Mouse (Mus musculus) hindbrain, embryonic 10.5 days (tissue): ENCODE results near the gene Edc4. TPM values are rescaled to one million over a fixed set of nuclear protein-coding genes. Genes with fewer than 3 reads are reported as not detected.

Source experiments
- DNase-seq: peaks from one replicate; pipeline ENCODE4 v3.0.0-alpha.2; 2017; ENCODE audit warnings: low spot score
- H3K27ac ChIP-seq: fragments of 300-500 bp; sonication (generic); 2 replicates; pipeline ENCODE4 v1.5.1; 2016; ENCODE audit warnings: mild to moderate bottlenecking, moderate library complexity
- H3K27me3 ChIP-seq: fragments of 300-500 bp; sonication (generic); 2 replicates; pipeline ENCODE4 v1.6.1; 2016; ENCODE audit warnings: mild to moderate bottlenecking; ENCODE audit not compliant: poor library complexity, insufficient read depth, severe bottlenecking
- H3K36me3 ChIP-seq: fragments of 300-500 bp; sonication (generic); 2 replicates; pipeline ENCODE4 v1.6.1; 2016; ENCODE audit warnings: mild to moderate bottlenecking, moderate library complexity
- H3K4me1 ChIP-seq: fragments of 300-500 bp; sonication (generic); replicated peaks from 2 replicates; pipeline ENCODE4 v1.6.1; 2016; ENCODE audit warnings: mild to moderate bottlenecking
- H3K4me3 ChIP-seq: fragments of 300-500 bp; sonication (generic); 2 replicates; pipeline ENCODE4 v1.5.1; 2016; ENCODE audit warnings: mild to moderate bottlenecking, moderate library complexity
- H3K9me3 ChIP-seq: fragments of 300-500 bp; sonication (generic); 2 replicates; pipeline ENCODE4 v1.6.1; 2016; ENCODE audit warnings: mild to moderate bottlenecking, moderate library complexity
- WGBS: fragments of 180-500 bp; shearing (Covaris S2); methylation state at CpG from one replicate; pipeline ENCODE4 v1.1.7; 2016; 5-methylcytosine and 5-hydroxymethylcytosine counted together
- polyA plus RNA-seq: library from polyadenylated mRNA; unstranded; fragments of >200 nt; fragmentation: Nextera tagmentation; extraction: Ambion mirVana; gene quantifications from 2 replicates; pipeline ENCODE4 v1.2.1, GENCODE M21; 2016

Edc4 gene
- polyA plus RNA-seq, 1 experiment from 2014 or later, result 75.8 TPM

DNA sequence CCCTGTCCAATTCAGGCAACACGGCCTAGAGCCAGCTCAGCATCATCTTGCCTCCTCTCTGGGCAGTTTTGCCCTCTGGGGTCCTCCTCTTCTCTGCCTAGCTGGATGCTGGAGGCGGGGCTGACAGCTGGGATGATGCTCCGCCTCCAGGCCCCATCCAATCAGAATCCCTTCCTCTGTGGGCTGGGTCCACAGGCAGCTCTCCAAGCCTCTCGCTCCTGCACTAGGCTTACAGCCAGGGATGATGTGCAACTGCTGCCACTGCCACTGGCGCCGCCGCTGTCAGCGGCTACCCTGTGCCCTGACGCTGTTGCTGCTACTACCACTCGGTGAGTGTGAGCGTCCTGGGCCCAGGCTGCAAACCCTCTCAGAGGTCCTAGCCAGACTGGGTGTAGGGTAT lies 12.7 kb downstream of the Edc4 start, which contains the start of gene Nrn1l:
Nrn1l (plus strand) TSS at position 229 of the 400 bp plus-strand sequence.
- no peaks in the 10 kb centered on the region for H3K9me3 ChIP-seq
- peak; percentile 77 for DNase-seq
- H3K27me3 ChIP-seq, result no peaks in the 10 kb centered on the region
- WGBS, result 4% methylated on average over 11 of the region's 11 CpGs
- H3K36me3 ChIP-seq, result peaks cover 62% of the 10 kb centered on the region
- peaks cover 13% of the 10 kb centered on the region for H3K4me1 ChIP-seq
- H3K4me3 ChIP-seq, result peak within 1 kb of the TSS; percentile 26
- 0 out of 2 replicates have a peak within 1 kb of the TSS, but pooled peaks have one; percentile 25 for H3K27ac ChIP-seq

DNA sequence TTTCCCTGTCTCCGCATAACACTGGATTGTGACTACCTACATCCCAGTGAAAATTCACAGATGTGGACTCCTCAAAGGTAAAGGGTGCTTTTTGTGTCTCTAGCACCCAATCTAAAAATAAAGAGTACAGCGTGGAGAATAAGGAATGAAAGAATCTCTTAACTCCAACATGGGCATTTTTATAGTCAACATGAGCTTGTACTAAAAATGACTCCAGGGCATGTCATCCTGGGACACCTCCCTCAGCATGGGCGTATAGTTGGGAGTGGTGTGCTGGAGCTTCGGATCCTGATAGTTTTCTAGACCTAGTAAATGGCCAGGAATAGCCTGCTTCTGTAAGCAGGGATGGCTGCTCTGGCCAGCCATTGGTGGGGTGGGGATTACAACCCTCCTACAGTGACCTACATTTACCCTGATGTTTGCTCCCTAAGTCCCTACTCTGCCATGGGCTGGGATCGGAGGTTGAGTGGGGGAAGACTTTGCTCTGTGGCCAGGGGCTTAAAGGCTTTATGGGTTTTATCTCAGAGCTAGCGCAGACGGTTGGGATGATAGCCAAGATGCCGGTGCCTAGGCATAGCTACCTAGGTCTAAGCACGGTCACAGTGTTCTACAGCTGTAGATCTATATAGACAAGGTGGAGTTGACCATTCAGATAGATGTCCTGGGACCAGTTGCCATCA lies 17.3 kb downstream of the Edc4 start:
- no peak for DNase-seq
- no peaks in the 10 kb centered on the region for H3K27me3 ChIP-seq
- peaks cover 22% of the 10 kb centered on the region for H3K4me1 ChIP-seq
- no peaks in the 10 kb centered on the region for H3K9me3 ChIP-seq
- 82% methylated on average over 9 of the region's 9 CpGs for WGBS
- H3K4me3 ChIP-seq, result no peak overlapping the region
- no peak overlapping the region for H3K27ac ChIP-seq
- H3K36me3 ChIP-seq, result peaks cover 16% of the 10 kb centered on the region

DNA sequence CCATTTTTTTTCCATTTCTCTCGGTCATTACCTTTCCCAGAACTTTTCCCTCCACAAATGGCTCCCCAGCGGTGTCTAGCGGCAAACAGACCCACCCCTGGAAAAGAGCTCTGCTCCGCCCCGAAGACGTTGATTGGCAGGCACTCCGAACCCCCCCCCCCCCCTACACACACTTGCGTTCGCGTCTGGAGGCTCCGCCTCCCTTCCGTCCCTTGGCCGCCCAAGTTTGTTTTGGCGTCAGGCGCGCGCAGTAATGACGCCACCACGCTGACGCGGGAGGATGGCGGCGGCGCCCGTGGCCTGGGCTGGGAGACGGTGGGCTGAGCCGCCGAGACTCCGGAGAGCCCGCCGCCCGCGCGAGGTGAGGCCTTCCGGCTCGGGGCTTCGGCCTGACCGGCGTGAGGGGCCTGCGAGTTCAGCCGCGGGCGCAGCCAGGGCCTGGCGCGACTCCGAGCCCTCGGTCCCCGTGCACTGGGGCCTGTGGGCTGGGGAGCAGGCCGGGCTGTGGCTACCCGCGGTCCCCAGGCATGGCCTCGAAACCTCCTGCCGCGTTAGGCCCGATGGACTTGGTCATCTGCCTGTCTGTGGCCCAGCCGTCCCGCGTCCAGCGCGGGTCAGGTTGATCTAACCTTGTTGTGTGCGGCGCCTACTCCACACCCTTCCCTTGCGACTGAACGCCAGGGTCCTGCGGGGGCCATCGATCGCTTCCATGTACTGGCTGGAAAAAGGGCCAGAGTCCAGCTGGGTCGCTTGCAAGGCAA lies 19.7 kb downstream of the Edc4 start, which contains the start of gene Pskh1:
Pskh1 (plus strand) TSS at position 262 of the 761 bp plus-strand sequence.
- H3K4me1 ChIP-seq, result peaks cover 13% of the 10 kb centered on the region
- peaks cover 2% of the 10 kb centered on the region; the same call in 1 of the 2 replicates for H3K36me3 ChIP-seq
- WGBS, result under 1% methylated on average over 68 of the region's 68 CpGs
- H3K27ac ChIP-seq, result peak within 1 kb of the TSS; percentile 98
- peak within 1 kb of the TSS; percentile 93 for H3K4me3 ChIP-seq
- H3K9me3 ChIP-seq, result no peaks in the 10 kb centered on the region
- H3K27me3 ChIP-seq, result no peaks in the 10 kb centered on the region
- DNase-seq, result peak; percentile 95

DNA sequence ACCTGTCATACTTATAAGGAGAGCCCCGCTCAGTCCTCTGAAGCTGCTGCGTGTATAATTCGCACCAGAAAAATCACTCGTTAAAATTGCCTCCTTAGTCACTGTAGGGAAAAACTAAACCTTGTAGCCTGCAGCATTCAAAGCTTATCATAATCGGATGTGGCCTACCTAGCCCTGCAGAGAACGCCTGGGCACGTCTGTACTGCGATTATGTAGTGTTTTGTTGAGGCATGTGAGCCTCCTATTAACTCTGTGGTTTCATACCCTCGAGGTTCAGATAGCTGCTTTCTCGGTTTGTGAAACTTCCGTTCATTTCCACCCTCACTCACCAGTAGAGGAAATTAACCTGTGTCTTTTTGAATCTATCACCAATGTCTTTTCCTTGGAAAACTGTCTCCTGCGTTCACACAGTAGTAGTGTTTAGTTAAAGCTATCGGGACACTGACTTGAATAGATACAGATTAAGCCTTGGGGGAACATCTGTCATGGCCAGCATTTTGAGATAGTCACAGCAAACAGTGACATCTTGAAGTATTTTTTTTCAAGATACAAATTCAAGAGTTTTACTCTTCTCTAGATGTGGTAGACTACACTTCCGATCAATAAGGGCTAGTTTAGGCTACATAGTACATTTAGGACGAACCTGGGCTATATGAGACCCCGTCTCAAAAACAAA lies 20.4 kb downstream of the Edc4 start:
- no peaks in the 10 kb centered on the region for H3K27me3 ChIP-seq
- peaks cover 13% of the 10 kb centered on the region for H3K4me1 ChIP-seq
- 43% methylated on average over 16 of the region's 16 CpGs for WGBS
- H3K36me3 ChIP-seq, result no peaks in the 10 kb centered on the region
- H3K27ac ChIP-seq, result peak overlapping the region; percentile 98
- H3K9me3 ChIP-seq, result no peaks in the 10 kb centered on the region
- DNase-seq, result no peak
- H3K4me3 ChIP-seq, result peak overlapping the region; percentile 93

- no peak overlapping the region for H3K4me3 ChIP-seq
- H3K27ac ChIP-seq, result no peak overlapping the region
- WGBS, result 85% methylated on average over 3 of the region's 3 CpGs
- no peak for DNase-seq
- peaks cover 46% of the 10 kb centered on the region for H3K36me3 ChIP-seq
- H3K9me3 ChIP-seq, result no peaks in the 10 kb centered on the region
- H3K4me1 ChIP-seq, result no peaks in the 10 kb centered on the region
- no peaks in the 10 kb centered on the region for H3K27me3 ChIP-seq
Measured at GRCm38 (mm10) chr8:105919390-105919789, 38.7 kb downstream of the Edc4 start.

GRCm38 (mm10) chr8:105925123-105925522 lies 44.4 kb downstream of the Edc4 start:
- 74% methylated on average over 3 of the region's 3 CpGs for WGBS
- peaks cover 31% of the 10 kb centered on the region for H3K36me3 ChIP-seq
- no peak for DNase-seq
- H3K4me1 ChIP-seq, result no peaks in the 10 kb centered on the region
- no peak overlapping the region for H3K4me3 ChIP-seq
- H3K27ac ChIP-seq, result no peak overlapping the region
- no peaks in the 10 kb centered on the region for H3K9me3 ChIP-seq
- no peaks in the 10 kb centered on the region for H3K27me3 ChIP-seq

DNA sequence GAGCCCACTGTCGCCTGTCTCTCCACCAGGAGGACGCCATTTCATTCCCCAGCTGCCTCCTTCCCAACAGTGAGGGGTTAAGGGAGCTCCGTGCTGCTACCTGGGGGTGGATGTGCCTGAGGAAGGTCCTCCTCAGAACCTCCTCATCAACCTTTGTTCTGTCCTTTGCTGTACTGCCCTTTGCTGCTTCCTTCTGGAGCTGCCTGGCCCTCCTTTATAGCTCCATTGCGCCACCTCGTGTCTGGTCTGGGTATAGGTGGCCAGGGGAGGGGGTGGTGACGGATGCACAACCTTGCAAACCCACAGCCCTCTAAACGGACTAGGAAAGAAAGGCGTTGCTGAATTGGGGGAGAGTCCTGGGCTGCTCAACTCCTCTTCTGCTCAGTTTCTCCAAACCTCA lies 49.9 kb downstream of the Edc4 start:
- peaks cover 40% of the 10 kb centered on the region for H3K36me3 ChIP-seq
- H3K4me3 ChIP-seq, result no peak overlapping the region
- H3K4me1 ChIP-seq, result peaks cover 13% of the 10 kb centered on the region
- no peaks in the 10 kb centered on the region for H3K27me3 ChIP-seq
- peak overlapping the region; percentile 83 for H3K27ac ChIP-seq
- peak; percentile 82 for DNase-seq
- H3K9me3 ChIP-seq, result no peaks in the 10 kb centered on the region
- WGBS, result 13% methylated on average over 8 of the region's 8 CpGs

DNA sequence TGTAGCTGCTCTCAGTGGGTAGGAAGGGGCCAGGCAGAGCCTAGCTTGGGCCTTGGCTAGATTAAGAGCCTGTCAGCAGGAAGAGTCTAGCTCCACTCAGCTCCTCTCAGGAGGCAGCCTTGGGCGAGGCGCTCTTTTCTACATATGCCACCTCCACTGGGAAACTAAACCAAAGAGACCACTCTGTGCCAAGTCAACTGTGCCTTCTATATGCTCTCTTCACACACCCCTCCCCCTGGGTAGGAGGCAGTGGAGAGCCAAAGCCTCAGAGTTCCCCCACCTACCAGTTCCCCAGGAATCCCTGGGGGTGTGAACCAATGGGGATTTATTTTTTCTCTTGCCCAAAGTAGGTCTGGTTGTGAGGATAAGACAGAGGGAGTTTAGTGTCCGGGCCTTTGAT lies 50.6 kb downstream of the Edc4 start:
- Histone ChIP-seq H3K36me3 (peaks cover 40% of the 10 kb centered on the region), H3K27ac (no peak overlapping the region), H3K4me1 (peaks cover 19% of the 10 kb centered on the region), H3K4me3 (no peak overlapping the region), H3K27me3 (no peaks in the 10 kb centered on the region), H3K9me3 (no peaks in the 10 kb centered on the region)
- no peak for DNase-seq
- 96% methylated on average over 3 of the region's 3 CpGs for WGBS

- H3K27ac ChIP-seq, result no peak overlapping the region
- H3K4me1 ChIP-seq, result peaks cover 28% of the 10 kb centered on the region
- DNase-seq, result no peak
- no peaks in the 10 kb centered on the region for H3K27me3 ChIP-seq
- peaks cover 36% of the 10 kb centered on the region for H3K36me3 ChIP-seq
- H3K9me3 ChIP-seq, result no peaks in the 10 kb centered on the region
- 92% methylated on average over 11 of the region's 11 CpGs for WGBS
- no peak overlapping the region for H3K4me3 ChIP-seq
Measured at GRCm38 (mm10) chr8:105932525-105932924, 51.8 kb downstream of the Edc4 start.

GRCm38 (mm10) chr8:105933762-105934161 lies 53.1 kb downstream of the Edc4 start, which contains the start of gene Ctrl:
TSS of gene Ctrl (minus strand) at chr8:105933862.
- Histone ChIP-seq H3K27ac (no peak within 1 kb of the TSS), H3K27me3 (no peaks in the 10 kb centered on the region), H3K9me3 (no peaks in the 10 kb centered on the region), H3K36me3 (peaks cover 36% of the 10 kb centered on the region), H3K4me1 (peaks cover 37% of the 10 kb centered on the region), H3K4me3 (no peak within 1 kb of the TSS)
- no peak for DNase-seq
- 90% methylated on average over 2 of the region's 2 CpGs for WGBS

DNA sequence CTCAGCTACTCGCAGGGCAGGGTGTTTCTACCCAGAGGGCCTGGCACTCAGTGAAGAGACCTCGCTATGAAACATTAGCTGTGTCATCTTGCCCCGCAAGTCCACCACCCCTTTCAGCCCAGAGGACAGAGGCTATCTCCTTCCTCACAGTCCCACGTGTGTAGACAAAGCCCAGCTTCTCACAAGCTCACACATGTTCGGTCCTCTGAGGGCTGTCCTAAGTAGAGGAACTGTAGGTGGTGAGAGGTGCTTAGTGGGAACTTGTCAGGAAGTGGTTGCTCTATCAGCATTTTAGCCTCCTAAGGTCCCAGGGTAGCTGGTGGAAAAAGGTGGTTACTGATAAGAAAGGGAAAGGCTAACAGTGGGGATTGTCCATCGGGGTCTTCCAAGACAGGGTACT lies 54.4 kb downstream of the Edc4 start:
- peaks cover 31% of the 10 kb centered on the region for H3K36me3 ChIP-seq
- 81% methylated on average over 6 of the region's 6 CpGs for WGBS

DNA sequence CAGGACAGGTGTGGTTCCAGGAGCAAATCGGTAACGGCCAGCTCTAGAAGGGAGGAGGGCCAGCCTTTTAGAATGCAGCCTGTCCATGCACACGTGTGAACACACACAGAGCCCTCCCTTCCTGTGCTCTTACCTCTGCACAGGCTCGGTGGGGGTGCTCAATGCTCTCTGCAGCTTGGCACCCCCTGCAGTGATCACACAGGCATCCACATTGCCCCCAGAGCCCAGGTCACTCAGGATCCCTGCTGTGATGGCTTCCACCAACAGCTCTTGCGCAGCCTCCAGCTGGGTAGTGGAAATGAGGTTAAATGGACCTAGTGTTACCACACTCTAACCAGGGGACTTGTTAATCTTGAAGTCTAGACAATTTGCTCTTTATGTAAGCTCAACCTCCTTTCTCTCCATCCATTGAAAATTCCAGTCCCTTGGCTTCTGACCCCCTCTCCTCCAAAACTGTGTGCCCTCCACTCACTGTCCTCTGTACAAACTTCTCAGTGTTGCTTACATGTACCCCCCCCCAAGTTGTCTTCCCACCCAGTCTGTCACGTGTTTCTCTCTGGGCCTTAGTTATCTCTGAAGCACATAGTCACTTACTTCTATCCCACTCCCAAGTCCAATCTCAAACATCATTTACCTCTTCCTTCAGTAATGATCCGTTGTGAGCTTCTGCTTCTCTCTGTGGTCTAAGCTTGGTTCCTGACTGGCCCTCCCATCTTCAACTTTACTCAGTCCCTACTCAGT lies 55.4 kb downstream of the Edc4 start:
- no peak for DNase-seq

More for the DNA sequence above, 54.4 kb downstream of the Edc4 start:
- no peaks in the 10 kb centered on the region for H3K27me3 ChIP-seq
- H3K4me1 ChIP-seq, result peaks cover 37% of the 10 kb centered on the region
- DNase-seq, result no peak
- H3K27ac ChIP-seq, result no peak overlapping the region
- H3K9me3 ChIP-seq, result no peaks in the 10 kb centered on the region
- H3K4me3 ChIP-seq, result no peak overlapping the region

More for the DNA sequence above, 55.4 kb downstream of the Edc4 start:
- Histone ChIP-seq H3K27ac (peak overlapping the region; percentile 95), H3K27me3 (no peaks in the 10 kb centered on the region), H3K4me3 (peak overlapping the region; percentile 86), H3K36me3 (peaks cover 24% of the 10 kb centered on the region), H3K9me3 (no peaks in the 10 kb centered on the region), H3K4me1 (peaks cover 28% of the 10 kb centered on the region)
- 29% methylated on average over 7 of the region's 7 CpGs for WGBS
